Mouse (Mus musculus): ENCODE results near the gene Snapin. TPM values are rescaled to one million over a fixed set of nuclear protein-coding genes. Genes with fewer than 3 reads are reported as not detected.

Snapin gene
- total and polyA plus RNA-seq, 2 experiments from 2014 or later = 59.2 to 85.5 TPM

GRCm38 (mm10) chr3:90515242-90515641 is 24.4 kb upstream of the Snapin start:
- Histone ChIP-seq H3K4me1 (ENCODE audit: control insufficient read depth, insufficient read depth) (peaks cover 30% of the 10 kb centered on the region), H3K9ac (replicated peaks; ENCODE audit: low read depth, low read length) (peak overlapping the region; percentile 68), H3K27ac (ENCODE audit: low read depth) (peak overlapping the region; percentile 88), H3K9me3 (replicated peaks; ENCODE audit: control insufficient read depth, low read length) (no peaks in the 10 kb centered on the region), H3K36me3 (replicated peaks; ENCODE audit: control insufficient read depth, insufficient read depth, low read length) (peaks cover 7% of the 10 kb centered on the region; the same call in 1 of the 2 replicates), H3K4me2 (ENCODE audit: low read depth, low read length) (peak overlapping the region; percentile 82), H3K4me3 (ENCODE audit: low read depth, low read length) (peak overlapping the region; percentile 65), H3K27me3 (ENCODE audit: control insufficient read depth, insufficient read depth, low read length) (no peaks in the 10 kb centered on the region)
- no peak for DNase-seq (ENCODE audit: low spot score)
- ATAC-seq (ENCODE audit: insufficient read depth, low read depth) = no peak
- 26% methylated on average over 1 of the region's 1 CpGs for WGBS
- TF ChIP-seq CTCF (IDR thresholded peaks at IDR 0.05; ENCODE audit: low read depth) = no peak
- no peak for TF ChIP-seq EP300 (IDR thresholded peaks at IDR 0.05; ENCODE audit: low read depth)

GRCm38 (mm10) chr3:90514691-90515090 is 23.9 kb upstream of the Snapin start:
- Histone ChIP-seq H3K9me3 (replicated peaks; ENCODE audit: control insufficient read depth, low read length) (no peaks in the 10 kb centered on the region), H3K9ac (replicated peaks; ENCODE audit: low read depth, low read length) (peak overlapping the region; percentile 68), H3K4me1 (ENCODE audit: control insufficient read depth, insufficient read depth) (peaks cover 30% of the 10 kb centered on the region), H3K27me3 (ENCODE audit: control insufficient read depth, insufficient read depth, low read length) (no peaks in the 10 kb centered on the region), H3K4me2 (ENCODE audit: low read depth, low read length) (peak overlapping the region; percentile 82), H3K4me3 (ENCODE audit: low read depth, low read length) (peak overlapping the region; percentile 65), H3K36me3 (replicated peaks; ENCODE audit: control insufficient read depth, insufficient read depth, low read length) (0 out of 2 replicates have a peak, but pooled peaks cover 7% of the 10 kb centered on the region), H3K27ac (ENCODE audit: low read depth) (peak overlapping the region; percentile 88)
- WGBS = under 1% methylated on average over 10 of the region's 10 CpGs
- ATAC-seq (ENCODE audit: insufficient read depth, low read depth) (peak; percentile 83), DNase-seq (ENCODE audit: low spot score) (peak; percentile 72)
- no peak for TF ChIP-seq CTCF (IDR thresholded peaks at IDR 0.05; ENCODE audit: low read depth)
- TF ChIP-seq EP300 (IDR thresholded peaks at IDR 0.05; ENCODE audit: low read depth) = no peak

GRCm38 (mm10) chr3:90513796-90514590 is 23.2 kb upstream of the Snapin start, which contains the start of the genes S100a1 and S100a13:
TSS of gene S100a1 (minus strand) at chr3:90514392.
TSS of gene S100a13 (plus strand) at chr3:90514435.
- peak within 1 kb of the TSS; percentile 82 for H3K4me2 ChIP-seq (ENCODE audit: low read depth, low read length)
- H3K9ac ChIP-seq (replicated peaks; ENCODE audit: low read depth, low read length) = peak within 1 kb of the TSS; percentile 68
- H3K36me3 ChIP-seq (replicated peaks; ENCODE audit: control insufficient read depth, insufficient read depth, low read length) = 0 out of 2 replicates have a peak, but pooled peaks cover 7% of the 10 kb centered on the region
- peak; percentile 53 for TF ChIP-seq CTCF (IDR thresholded peaks at IDR 0.05; ENCODE audit: low read depth)
- TF ChIP-seq EP300 (IDR thresholded peaks at IDR 0.05; ENCODE audit: low read depth) = no peak
- H3K27ac ChIP-seq (ENCODE audit: low read depth) = peak within 1 kb of the TSS; percentile 88
- 3% methylated on average over 24 of the region's 25 CpGs for WGBS
- H3K27me3 ChIP-seq (ENCODE audit: control insufficient read depth, insufficient read depth, low read length) = no peaks in the 10 kb centered on the region
- DNase-seq (ENCODE audit: low spot score) (peak; percentile 80), ATAC-seq (ENCODE audit: insufficient read depth, low read depth) (peak; percentile 75)
- no peaks in the 10 kb centered on the region for H3K9me3 ChIP-seq (replicated peaks; ENCODE audit: control insufficient read depth, low read length)
- H3K4me3 ChIP-seq (ENCODE audit: low read depth, low read length) = peak within 1 kb of the TSS; percentile 65
- peaks cover 30% of the 10 kb centered on the region for H3K4me1 ChIP-seq (ENCODE audit: control insufficient read depth, insufficient read depth)

GRCm38 (mm10) chr3:90512948-90513642 is 22.3 kb upstream of the Snapin start:
- Histone ChIP-seq H3K36me3 (replicated peaks; ENCODE audit: control insufficient read depth, insufficient read depth, low read length) (0 out of 2 replicates have a peak, but pooled peaks cover 6% of the 10 kb centered on the region), H3K27me3 (ENCODE audit: control insufficient read depth, insufficient read depth, low read length) (no peaks in the 10 kb centered on the region), H3K27ac (ENCODE audit: low read depth) (peak overlapping the region; percentile 88), H3K4me1 (ENCODE audit: control insufficient read depth, insufficient read depth) (peaks cover 32% of the 10 kb centered on the region), H3K4me2 (ENCODE audit: low read depth, low read length) (peak overlapping the region; percentile 82), H3K9me3 (replicated peaks; ENCODE audit: control insufficient read depth, low read length) (no peaks in the 10 kb centered on the region), H3K4me3 (ENCODE audit: low read depth, low read length) (peak overlapping the region; percentile 65), H3K9ac (replicated peaks; ENCODE audit: low read depth, low read length) (peak overlapping the region; percentile 68)
- DNase-seq (ENCODE audit: low spot score) (no peak), ATAC-seq (ENCODE audit: insufficient read depth, low read depth) (no peak)
- no peak for TF ChIP-seq EP300 (IDR thresholded peaks at IDR 0.05; ENCODE audit: low read depth)
- TF ChIP-seq CTCF (IDR thresholded peaks at IDR 0.05; ENCODE audit: low read depth) = no peak
- 55% methylated on average over 9 of the region's 9 CpGs for WGBS

GRCm38 (mm10) chr3:90512276-90512675 is 21.4 kb upstream of the Snapin start:
- Histone ChIP-seq H3K4me2 (ENCODE audit: low read depth, low read length) (peak overlapping the region; percentile 82; the same call in 1 of the 2 replicates), H3K4me3 (ENCODE audit: low read depth, low read length) (no peak overlapping the region), H3K9me3 (replicated peaks; ENCODE audit: control insufficient read depth, low read length) (no peaks in the 10 kb centered on the region), H3K9ac (replicated peaks; ENCODE audit: low read depth, low read length) (no peak overlapping the region), H3K36me3 (replicated peaks; ENCODE audit: control insufficient read depth, insufficient read depth, low read length) (peaks cover 3% of the 10 kb centered on the region; the same call in 1 of the 2 replicates), H3K27ac (ENCODE audit: low read depth) (no peak overlapping the region), H3K4me1 (ENCODE audit: control insufficient read depth, insufficient read depth) (peaks cover 40% of the 10 kb centered on the region), H3K27me3 (ENCODE audit: control insufficient read depth, insufficient read depth, low read length) (no peaks in the 10 kb centered on the region)
- no peak for TF ChIP-seq EP300 (IDR thresholded peaks at IDR 0.05; ENCODE audit: low read depth)
- no peak for TF ChIP-seq CTCF (IDR thresholded peaks at IDR 0.05; ENCODE audit: low read depth)
- no peak for DNase-seq (ENCODE audit: low spot score)
- 73% methylated on average over 5 of the region's 5 CpGs for WGBS
- no peak for ATAC-seq (ENCODE audit: insufficient read depth, low read depth)

All from heart, postnatal 0 days (tissue).